ENCODE assay signal across 8 mouse cellular contexts in genomic region chr9:119465595-119465994, GRCm38 (mm10). TPM values are rescaled to one million over a fixed set of nuclear protein-coding genes. Genes with fewer than 3 reads are reported as not detected.
DNase-seq lines count a peak whose midpoint lies in the region; ATAC-seq and TF ChIP-seq lines count a peak whose summit lies in the region.

No protein-coding gene starts in this region.

- H3K4me1 ChIP-seq in liver, embryonic 11.5 days (replicated peaks; ENCODE audit: control insufficient read depth, insufficient read depth, low read length), result peaks cover 12% of the 10 kb centered on the region
- no peaks in the 10 kb centered on the region for H3K4me1 ChIP-seq in embryonic fibroblast, embryonic 13.5 days (ENCODE audit: control insufficient read depth, insufficient read depth, low read length)
- no peaks in the 10 kb centered on the region for H3K4me1 ChIP-seq in olfactory bulb, adult 2 months (ENCODE audit: control insufficient read depth, insufficient read depth, low read length)

- no peaks in the 10 kb centered on the region for H3K27me3 ChIP-seq in liver, embryonic 11.5 days (replicated peaks; ENCODE audit: control insufficient read depth, insufficient read depth, low read length)

- ATAC-seq in liver, embryonic 11.5 days (replicated peaks; ENCODE audit: low FRiP score), result no peak

- no peak for TF ChIP-seq POLR2A in embryonic fibroblast, embryonic 13.5 days (IDR thresholded peaks at IDR 0.05; ENCODE audit: low read depth, low read length)
- TF ChIP-seq POLR2A in olfactory bulb, adult 2 months (IDR thresholded peaks at IDR 0.05; ENCODE audit: insufficient read depth, low read depth, low read length), result no peak

- TF ChIP-seq CTCF in embryonic fibroblast, embryonic 13.5 days (IDR thresholded peaks at IDR 0.05; ENCODE audit: borderline replicate concordance, insufficient read depth, low read length), result peak; percentile 56; the same call in 1 of the 2 replicates
- 0 out of 2 replicates have a peak, but pooled peaks have one; percentile 17 for TF ChIP-seq CTCF in olfactory bulb, adult 2 months (IDR thresholded peaks at IDR 0.05; ENCODE audit: insufficient read depth, low read depth, low read length)

- H3K4me2 ChIP-seq in liver, embryonic 11.5 days, result no peak overlapping the region

- peak; percentile 61 for DNase-seq in adrenal gland, postnatal 14 days
- DNase-seq in adrenal gland, adult 8-10 months, result no peak
- peak; percentile 19 for DNase-seq in liver
- DNase-seq in liver, embryonic 11.5 days (ENCODE audit: low spot score), result no peak
- peak; percentile 40 for DNase-seq in kidney, adult 9 months
- DNase-seq in urinary bladder, adult 18-20 months (ENCODE audit: low spot score in 2 of 2), result no peak

- 73% methylated on average over 7 of the region's 7 CpGs for WGBS in liver, embryonic 11.5 days
- WGBS in olfactory bulb, adult 2 months, result 64% methylated on average over 7 of the region's 7 CpGs

- peaks cover 33% of the 10 kb centered on the region for H3K36me3 ChIP-seq in liver, embryonic 11.5 days (ENCODE audit: control insufficient read depth, insufficient read depth, low read length)

- no peak overlapping the region for H3K4me3 ChIP-seq in liver, embryonic 11.5 days (ENCODE audit: low read depth, low read length)
- no peak overlapping the region for H3K4me3 ChIP-seq in embryonic fibroblast, embryonic 13.5 days (ENCODE audit: insufficient read depth, low read length)
- no peak overlapping the region for H3K4me3 ChIP-seq in olfactory bulb, adult 2 months (ENCODE audit: insufficient read depth, low read depth, low read length)

- no peaks in the 10 kb centered on the region for H3K9me3 ChIP-seq in liver, embryonic 11.5 days (ENCODE audit: control insufficient read depth, low read length)

- H3K27ac ChIP-seq in liver, embryonic 11.5 days (ENCODE audit: low read depth, low read length), result no peak overlapping the region
- no peak overlapping the region for H3K27ac ChIP-seq in embryonic fibroblast, embryonic 13.5 days (ENCODE audit: insufficient read depth, low read length)
- no peak overlapping the region for H3K27ac ChIP-seq in olfactory bulb, adult 2 months (ENCODE audit: insufficient read depth, low read depth, low read length)

- no peak overlapping the region for H3K9ac ChIP-seq in liver, embryonic 11.5 days (ENCODE audit: low read depth, low read length)

RNA-seq across cellular contexts. Expression of gene Exog, which starts 20.9 kb away (rescaled TPM):
- total RNA-seq in adrenal gland, postnatal 14 days (2021), result 4.2 and 4.5 TPM in 2 replicates
- 1 to 10 TPM; 4.6 to 5.9 (median 4.9) TPM for total RNA-seq in adrenal gland, adult 8-10 months (2022)
- polyA plus RNA-seq in liver, embryonic 11.5 days (2014; fragmentation: Nextera tagmentation; extraction: Ambion mirVana), result 18.7 and 22.5 TPM in 2 replicates
- polyA plus RNA-seq in embryonic fibroblast, embryonic 13.5 days (2011; ENCODE audit: insufficient read length, low read depth, missing spikeins), result 7.9 and 8.3 TPM in 2 replicates
- polyA plus RNA-seq in olfactory bulb, adult 2 months (2012; ENCODE audit: insufficient read depth, insufficient read length, low replicate concordance, missing spikeins), result not detected in 2 replicates

Comparison
In these comparisons a context has a peak if more than half of its experiments do, and no peak if none do; other contexts are left out.
1. DNase-seq: peak in adrenal gland, postnatal 14 days (single experiment), liver (single experiment) and kidney, adult 9 months (single experiment); none in adrenal gland, adult 8-10 months (single experiment), liver, embryonic 11.5 days (single experiment) and urinary bladder, adult 18-20 months (0 of 2).